Comparison of ENCODE assay signal across 16 mouse cellular contexts in genomic region chr9:31236079-31236478, GRCm38 (mm10).
"Had no signal": no experiment of that assay in that cellular context is flagged by ENCODE, and none has a peak within 500 bp of the region (broad histone marks: within the 10 kb centered on the region; RNA-seq: fewer than 3 reads in every experiment).

No protein-coding gene starts in this region.

- H3K36me3 ChIP-seq: neural tube, embryonic 13.5 days; neural tube, embryonic 15.5 days; stomach, embryonic 15.5 days had no signal

- H3K9ac ChIP-seq: neural tube, embryonic 13.5 days; neural tube, embryonic 15.5 days; stomach, embryonic 15.5 days had no signal

- DNase-seq: retina, postnatal 1 day; right cerebral cortex, adult 18-20 months; right cerebral cortex, postnatal 14 days; right cerebral cortex, postnatal 25 days; right cerebral cortex, postnatal 4 days; spleen, adult 18-20 months; thymus, adult 18-20 months; thymus, adult 2 months; thymus, postnatal 14 days; thymus, postnatal 25 days; thymus, postnatal 36 days; thymus, postnatal 4 days had no signal

- H3K27me3 ChIP-seq: neural tube, embryonic 13.5 days; neural tube, embryonic 15.5 days; stomach, embryonic 15.5 days had no signal

- H3K9me3 ChIP-seq: neural tube, embryonic 13.5 days; neural tube, embryonic 15.5 days; stomach, embryonic 15.5 days had no signal

- H3K4me3 ChIP-seq: neural tube, embryonic 13.5 days; neural tube, embryonic 15.5 days; stomach, embryonic 15.5 days had no signal

- H3K27ac ChIP-seq: neural tube, embryonic 13.5 days; neural tube, embryonic 15.5 days; stomach, postnatal 0 days had no signal

- H3K4me2 ChIP-seq: neural tube, embryonic 13.5 days; neural tube, embryonic 15.5 days; stomach, embryonic 15.5 days had no signal
